Mouse (Mus musculus) kidney, adult 2 months (tissue): ENCODE results near the gene Pcsk6.

Source experiments
- CTCF ChIP-seq: fragments of 200-500 bp; conservative IDR thresholded peaks from 2 replicates; pipeline ENCODE4 v1.5.1; 2011; ENCODE audit warnings: low read depth, mild to moderate bottlenecking, control low read depth, low read length, moderate library complexity, mixed read lengths; ENCODE audit not compliant: insufficient read depth, insufficient read length
- POLR2A ChIP-seq: fragments of 200-500 bp; IDR thresholded peaks from one replicate; pipeline ENCODE4 v1.6.1; 2011; ENCODE audit warnings: low read depth, low read length, control low read depth

GRCm38 (mm10) chr7:66087652-66088051, 226.1 kb downstream of the Pcsk6 start:
- TF ChIP-seq POLR2A = no peak
- TF ChIP-seq CTCF = no peak
